Mouse (Mus musculus): ENCODE results near the gene Epb41. TPM values are rescaled to one million over a fixed set of nuclear protein-coding genes. Genes with fewer than 3 reads are reported as not detected.

The Epb41 gene
- 227 and 251 TPM in 2 replicates for polyA plus RNA-seq (2016; fragmentation: Nextera tagmentation; extraction: Ambion mirVana)

GRCm38 (mm10) chr4:132074933-132075769 lies at the start of gene Epb41:
Epb41 (minus strand) TSS chr4:132075321.
- Histone ChIP-seq H3K27ac (replicated peaks) (no peak within 1 kb of the TSS; the same call in 1 of the 2 replicates), H3K27me3 (peaks cover 75% of the 10 kb centered on the region), H3K9me3 (no peaks in the 10 kb centered on the region), H3K4me2 (replicated peaks) (peak within 1 kb of the TSS; percentile 99), H3K36me3 (no peaks in the 10 kb centered on the region), H3K4me3 (peak within 1 kb of the TSS; percentile 72), H3K9ac (replicated peaks) (peak within 1 kb of the TSS; percentile 69), H3K4me1 (peaks cover 37% of the 10 kb centered on the region)
- peak; percentile 94 for ATAC-seq (ENCODE audit: low FRiP score, low read depth)
- 2% methylated on average over 46 of the region's 47 CpGs for WGBS

GRCm38 (mm10) chr4:132123166-132123565 lies 48.0 kb upstream of the Epb41 start:
- H3K4me1 ChIP-seq: no peaks in the 10 kb centered on the region
- no peak overlapping the region for H3K4me3 ChIP-seq
- H3K9ac ChIP-seq (replicated peaks): no peak overlapping the region
- no peak overlapping the region for H3K4me2 ChIP-seq (replicated peaks)
- ATAC-seq (ENCODE audit: low FRiP score, low read depth): no peak
- WGBS: 91% methylated on average over 1 of the region's 1 CpGs
- no peaks in the 10 kb centered on the region for H3K9me3 ChIP-seq
- no peak overlapping the region for H3K27ac ChIP-seq (replicated peaks)
- H3K27me3 ChIP-seq: peaks cover 3% of the 10 kb centered on the region
- H3K36me3 ChIP-seq: no peaks in the 10 kb centered on the region

DNA sequence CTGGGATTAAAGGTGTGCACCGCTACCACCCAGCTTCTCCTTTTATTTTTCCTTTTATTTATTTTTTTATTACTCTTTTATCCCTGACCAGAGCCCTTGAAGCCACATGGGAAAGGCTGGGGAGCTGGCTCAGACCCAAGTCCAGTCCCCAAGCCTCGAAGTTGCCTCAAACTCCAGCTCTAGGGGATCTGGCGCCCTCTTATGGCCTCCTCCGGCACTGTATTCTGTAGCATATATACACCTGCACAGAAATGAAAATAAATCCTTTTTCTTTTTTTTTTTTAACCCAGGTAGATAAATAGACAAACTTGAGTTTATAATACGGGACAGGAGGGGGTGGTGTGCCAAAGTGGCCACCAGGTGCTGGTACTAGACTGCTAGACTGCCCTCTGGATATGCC lies 46.6 kb upstream of the Epb41 start:
- peaks cover 3% of the 10 kb centered on the region for H3K27me3 ChIP-seq
- H3K9ac ChIP-seq (replicated peaks): no peak overlapping the region
- no peaks in the 10 kb centered on the region for H3K9me3 ChIP-seq
- no peak overlapping the region for H3K27ac ChIP-seq (replicated peaks)
- no peak for ATAC-seq (ENCODE audit: low FRiP score, low read depth)
- 78% methylated on average over 5 of the region's 5 CpGs for WGBS
- no peak overlapping the region for H3K4me2 ChIP-seq (replicated peaks)
- no peaks in the 10 kb centered on the region for H3K4me1 ChIP-seq
- H3K36me3 ChIP-seq: no peaks in the 10 kb centered on the region
- no peak overlapping the region for H3K4me3 ChIP-seq

GRCm38 (mm10) chr4:132119566-132119965 lies 44.4 kb upstream of the Epb41 start:
- no peaks in the 10 kb centered on the region for H3K9me3 ChIP-seq
- H3K4me2 ChIP-seq (replicated peaks): no peak overlapping the region
- H3K9ac ChIP-seq (replicated peaks): no peak overlapping the region
- peaks cover 16% of the 10 kb centered on the region for H3K27me3 ChIP-seq
- H3K36me3 ChIP-seq: no peaks in the 10 kb centered on the region
- no peak for ATAC-seq (ENCODE audit: low FRiP score, low read depth)
- H3K4me1 ChIP-seq: no peaks in the 10 kb centered on the region
- 73% methylated on average over 9 of the region's 9 CpGs for WGBS
- H3K27ac ChIP-seq (replicated peaks): no peak overlapping the region
- no peak overlapping the region for H3K4me3 ChIP-seq

- peaks cover 7% of the 10 kb centered on the region; the same call in 1 of the 2 replicates for H3K4me1 ChIP-seq
- 85% methylated on average over 4 of the region's 4 CpGs for WGBS
- ATAC-seq (ENCODE audit: low FRiP score, low read depth): no peak
These were observed 41.2 kb upstream of the Epb41 start for GRCm38 (mm10) chr4:132116315-132116714.

DNA sequence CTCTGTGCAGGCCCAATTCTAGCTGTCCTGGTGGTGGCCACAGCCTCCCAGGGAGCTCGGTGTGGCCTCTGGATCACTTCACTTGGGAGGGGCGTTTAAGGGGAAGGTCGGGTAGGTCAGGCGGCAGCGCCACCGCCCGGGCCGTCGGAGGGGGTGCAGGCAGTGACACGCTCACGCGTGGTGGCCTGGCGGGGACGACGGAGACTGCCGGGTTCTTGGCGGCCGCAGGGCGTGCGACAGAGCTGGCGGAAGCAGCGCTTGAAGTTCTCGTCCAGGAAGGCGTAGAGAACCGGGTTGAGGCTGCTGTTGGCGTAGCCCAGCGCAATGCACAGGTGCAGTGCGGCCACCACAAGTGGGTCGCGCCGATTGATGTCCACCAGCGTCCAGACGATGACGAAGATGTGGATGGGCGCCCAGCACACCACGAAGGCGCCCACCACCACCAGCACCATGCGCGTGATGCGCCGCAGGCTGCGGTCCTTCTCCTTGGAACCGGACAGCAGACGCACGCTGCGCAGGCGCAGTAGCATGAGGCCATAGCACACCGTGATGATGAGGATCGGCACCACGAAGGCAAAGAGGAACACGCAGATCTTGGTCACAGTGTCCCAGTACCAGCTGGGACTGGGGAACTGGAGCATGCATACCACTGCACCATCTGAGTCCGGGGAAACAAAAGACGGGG lies 38.4 kb upstream of the Epb41 start:
- WGBS: 47% methylated on average over 53 of the region's 53 CpGs
- Histone ChIP-seq H3K4me3 (peak overlapping the region; percentile 30), H3K4me1 (peaks cover 16% of the 10 kb centered on the region), H3K36me3 (no peaks in the 10 kb centered on the region), H3K9ac (replicated peaks) (no peak overlapping the region), H3K9me3 (no peaks in the 10 kb centered on the region), H3K27me3 (peaks cover 40% of the 10 kb centered on the region), H3K27ac (replicated peaks) (no peak overlapping the region), H3K4me2 (replicated peaks) (peak overlapping the region; percentile 49)
- ATAC-seq (ENCODE audit: low FRiP score, low read depth): no peak

More at GRCm38 (mm10) chr4:132116315-132116714, 41.2 kb upstream of the Epb41 start:
- Histone ChIP-seq H3K27ac (replicated peaks) (no peak overlapping the region), H3K9me3 (no peaks in the 10 kb centered on the region), H3K4me3 (no peak overlapping the region), H3K9ac (replicated peaks) (no peak overlapping the region), H3K27me3 (peaks cover 43% of the 10 kb centered on the region), H3K4me2 (replicated peaks) (no peak overlapping the region), H3K36me3 (no peaks in the 10 kb centered on the region)

GRCm38 (mm10) chr4:132111227-132111626 lies 36.1 kb upstream of the Epb41 start:
- Histone ChIP-seq H3K4me2 (replicated peaks) (no peak overlapping the region), H3K27ac (replicated peaks) (no peak overlapping the region), H3K4me1 (peaks cover 16% of the 10 kb centered on the region), H3K36me3 (no peaks in the 10 kb centered on the region), H3K9me3 (no peaks in the 10 kb centered on the region), H3K4me3 (no peak overlapping the region), H3K9ac (replicated peaks) (no peak overlapping the region), H3K27me3 (peaks cover 40% of the 10 kb centered on the region)
- WGBS: 21% methylated on average over 4 of the region's 4 CpGs
- ATAC-seq (ENCODE audit: low FRiP score, low read depth): no peak

GRCm38 (mm10) chr4:132108221-132108620 lies 33.1 kb upstream of the Epb41 start:
- Histone ChIP-seq H3K4me2 (replicated peaks) (no peak overlapping the region), H3K9me3 (no peaks in the 10 kb centered on the region), H3K36me3 (no peaks in the 10 kb centered on the region), H3K27me3 (peaks cover 14% of the 10 kb centered on the region), H3K9ac (replicated peaks) (no peak overlapping the region), H3K27ac (replicated peaks) (no peak overlapping the region), H3K4me1 (peaks cover 14% of the 10 kb centered on the region), H3K4me3 (no peak overlapping the region)
- no peak for ATAC-seq (ENCODE audit: low FRiP score, low read depth)
- WGBS: 99% methylated on average over 7 of the region's 7 CpGs

DNA sequence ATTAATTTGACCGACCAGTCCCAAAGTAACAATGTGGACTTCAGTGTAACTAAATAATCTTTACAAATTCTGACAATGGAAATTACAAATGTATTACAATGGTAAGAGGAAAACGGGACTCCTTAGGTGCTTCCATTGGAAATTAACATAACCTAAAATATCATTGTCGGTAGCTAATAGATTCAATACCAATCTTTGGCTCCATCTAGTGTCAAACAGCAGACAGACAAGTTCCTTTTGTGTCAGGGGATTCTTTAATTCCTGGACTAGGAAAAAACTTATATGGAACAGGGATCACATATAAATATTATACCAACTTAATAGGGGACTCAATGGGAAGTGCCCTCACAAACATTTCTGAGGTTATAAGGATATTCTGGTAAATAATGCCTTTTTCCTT lies 26.0 kb upstream of the Epb41 start:
- Histone ChIP-seq H3K27me3 (no peaks in the 10 kb centered on the region), H3K4me1 (no peaks in the 10 kb centered on the region), H3K27ac (replicated peaks) (no peak overlapping the region), H3K9ac (replicated peaks) (no peak overlapping the region), H3K4me3 (no peak overlapping the region), H3K9me3 (no peaks in the 10 kb centered on the region), H3K36me3 (no peaks in the 10 kb centered on the region), H3K4me2 (replicated peaks) (no peak overlapping the region)
- 41% methylated on average over 3 of the region's 3 CpGs for WGBS
- ATAC-seq (ENCODE audit: low FRiP score, low read depth): no peak

- Histone ChIP-seq H3K9me3 (no peaks in the 10 kb centered on the region), H3K27me3 (no peaks in the 10 kb centered on the region), H3K9ac (replicated peaks) (no peak overlapping the region), H3K36me3 (no peaks in the 10 kb centered on the region), H3K27ac (replicated peaks) (no peak overlapping the region), H3K4me3 (no peak overlapping the region), H3K4me2 (replicated peaks) (no peak overlapping the region), H3K4me1 (no peaks in the 10 kb centered on the region)
- WGBS: 70% methylated on average over 5 of the region's 5 CpGs
- ATAC-seq (ENCODE audit: low FRiP score, low read depth): no peak
These were observed 24.4 kb upstream of the Epb41 start for GRCm38 (mm10) chr4:132099548-132099947.

DNA sequence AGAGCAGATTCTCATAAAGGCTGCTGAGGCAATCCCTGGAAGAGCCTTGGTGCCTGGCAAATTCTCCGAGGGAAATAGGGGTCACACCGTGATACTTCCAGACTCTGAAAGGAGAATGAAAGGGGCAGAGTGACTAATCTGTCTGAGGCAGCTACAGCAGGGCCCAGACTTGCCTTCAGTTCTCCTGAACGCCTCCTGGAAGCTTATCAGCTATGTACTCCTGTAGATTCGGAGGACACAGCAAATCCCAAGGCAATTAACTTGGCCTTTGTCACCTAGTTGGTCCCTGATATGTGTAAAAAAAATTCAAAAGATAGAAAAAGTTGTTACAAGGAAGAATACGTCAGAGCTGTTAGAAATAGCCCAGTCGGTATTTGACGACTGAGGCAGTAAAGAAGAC lies 19.9 kb upstream of the Epb41 start:
- H3K4me1 ChIP-seq: no peaks in the 10 kb centered on the region
- H3K27ac ChIP-seq (replicated peaks): no peak overlapping the region
- no peaks in the 10 kb centered on the region for H3K27me3 ChIP-seq
- H3K4me3 ChIP-seq: no peak overlapping the region
- 71% methylated on average over 7 of the region's 7 CpGs for WGBS
- H3K36me3 ChIP-seq: no peaks in the 10 kb centered on the region
- no peak overlapping the region for H3K9ac ChIP-seq (replicated peaks)
- ATAC-seq (ENCODE audit: low FRiP score, low read depth): no peak
- no peak overlapping the region for H3K4me2 ChIP-seq (replicated peaks)
- H3K9me3 ChIP-seq: no peaks in the 10 kb centered on the region

- H3K4me2 ChIP-seq (replicated peaks): no peak overlapping the region
- no peak for ATAC-seq (ENCODE audit: low FRiP score, low read depth)
- no peaks in the 10 kb centered on the region for H3K36me3 ChIP-seq
- 90% methylated on average over 5 of the region's 5 CpGs for WGBS
- no peak overlapping the region for H3K27ac ChIP-seq (replicated peaks)
- H3K9ac ChIP-seq (replicated peaks): no peak overlapping the region
- no peak overlapping the region for H3K4me3 ChIP-seq
- H3K4me1 ChIP-seq: no peaks in the 10 kb centered on the region
- H3K9me3 ChIP-seq: no peaks in the 10 kb centered on the region
- H3K27me3 ChIP-seq: no peaks in the 10 kb centered on the region
These were observed 18.8 kb upstream of the Epb41 start for GRCm38 (mm10) chr4:132093928-132094327.

All from midbrain, embryonic 12.5 days (tissue).